Mouse (Mus musculus) heart, adult 18-20 months (tissue): Measurements from ENCODE around the gene Top3b. TPM values are rescaled to one million over a fixed set of nuclear protein-coding genes. Genes with fewer than 3 reads are reported as not detected.
"Not testable (repeated sequence)": the region's sequence is repeated elsewhere in the genome, so short reads cannot be mapped to it uniquely, and the experiment has no call there.

Experiments used
- DNase-seq, 2 experiments: peaks; one replicate each; pipeline ENCODE4 v3.0.0; 2021 to 2022; ENCODE audit warnings: mixed read lengths in 1 of 2
- long read RNA-seq, 2 experiments: library from polyadenylated mRNA; stranded (forward); transcript quantifications; one replicate each; pipeline ENCODE4 v2.0.0; 2021
- total RNA-seq, 2 experiments: library from RNA; stranded (reverse); gene quantifications; 2 replicates each; pipeline ENCODE4 v1.2.3; 2021

Gene Top3b
- 10 to 100 TPM; 23.1 to 28.6 TPM for total RNA-seq
- long read RNA-seq, experiment 1, partial matches to known transcripts: 0 of 13 reads
- long read RNA-seq, experiment 1, other reads (novel, unspliced or antisense): 8 of 13 reads
- long read RNA-seq, experiment 2, partial matches to known transcripts: 0 of 10 reads
- long read RNA-seq, experiment 2, other reads (novel, unspliced or antisense): 9 of 10 reads

DNA sequence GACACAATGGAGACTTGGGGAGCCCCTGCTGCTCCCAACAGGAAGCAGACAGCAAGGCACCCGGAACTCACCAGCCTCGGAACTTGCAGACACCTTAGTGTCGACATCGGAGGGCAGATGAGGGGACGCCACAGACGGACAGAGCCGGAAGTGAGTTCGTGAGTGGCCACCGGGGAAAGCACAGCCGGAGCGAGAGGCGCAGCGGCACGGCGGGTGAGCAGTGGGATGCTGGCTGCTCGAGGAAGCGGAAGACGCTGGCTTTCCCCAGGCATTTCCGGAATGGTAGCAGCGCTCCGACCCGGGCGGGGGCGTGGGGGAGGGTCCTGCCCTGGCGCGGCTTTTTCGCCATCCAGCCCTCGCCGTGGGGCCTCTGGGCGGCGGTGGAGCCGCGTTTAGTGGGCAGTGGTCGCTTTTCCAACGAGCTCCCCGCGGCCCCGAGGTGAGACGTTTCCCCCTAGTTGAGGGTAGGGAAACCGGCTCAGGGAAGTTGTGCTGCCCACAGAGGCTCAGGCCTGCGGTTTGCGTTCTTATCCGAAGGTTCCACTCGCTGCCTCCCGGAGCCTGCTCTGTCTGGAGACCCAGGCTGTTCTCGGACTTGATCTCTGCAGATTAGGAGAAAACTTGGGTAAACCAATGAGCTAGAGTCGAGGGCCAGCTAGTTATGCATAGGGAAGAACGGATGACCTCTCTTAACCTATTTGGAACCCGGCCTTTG is at the start of gene Top3b, which contains the start of gene Vpreb1:
TSS of gene Top3b (plus strand) at position 120 of the 715 bp plus-strand sequence.
TSS of gene Vpreb1 (minus strand) at position 227 of the 715 bp plus-strand sequence.
- peak; percentile 89 to 91 for DNase-seq

DNA sequence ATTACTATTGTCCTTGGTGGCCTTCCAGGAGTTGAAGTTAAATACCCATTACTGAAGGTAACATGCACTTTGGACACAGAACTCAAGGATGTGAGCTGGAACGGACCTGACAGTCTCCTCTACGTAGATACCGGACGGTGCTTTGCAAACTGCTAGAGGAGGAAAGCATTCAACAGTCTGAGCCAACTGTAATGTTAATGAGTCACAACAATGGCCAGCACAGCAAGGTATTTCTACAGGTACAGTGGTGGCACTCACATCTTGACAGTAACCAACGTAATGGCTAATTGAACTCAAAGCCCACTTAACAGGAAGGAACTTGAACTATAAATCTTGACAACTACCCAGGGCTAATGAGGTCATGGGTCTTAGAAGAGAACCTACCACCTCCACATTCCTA is 45.1 kb upstream of the Top3b start:
- no peak for DNase-seq

DNA sequence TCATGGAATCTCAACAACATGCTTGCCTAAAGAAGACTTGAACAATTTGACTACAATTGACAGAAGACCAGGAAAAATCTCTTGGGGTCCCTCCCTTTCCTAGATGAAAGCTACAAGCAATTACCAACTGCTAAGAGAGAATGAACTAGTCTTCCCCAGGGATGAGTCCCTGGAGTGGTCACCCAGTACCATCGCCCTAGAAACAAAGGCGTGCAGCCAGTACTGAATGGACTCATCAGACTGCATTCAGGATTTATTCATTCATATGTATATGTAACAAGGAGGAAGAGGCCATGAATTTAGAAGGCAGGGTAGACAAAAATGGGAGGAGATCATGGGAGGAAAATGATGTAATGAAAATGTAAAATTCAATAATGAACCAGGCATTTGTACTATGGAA is 44.3 kb upstream of the Top3b start:
- DNase-seq: no peak

DNA sequence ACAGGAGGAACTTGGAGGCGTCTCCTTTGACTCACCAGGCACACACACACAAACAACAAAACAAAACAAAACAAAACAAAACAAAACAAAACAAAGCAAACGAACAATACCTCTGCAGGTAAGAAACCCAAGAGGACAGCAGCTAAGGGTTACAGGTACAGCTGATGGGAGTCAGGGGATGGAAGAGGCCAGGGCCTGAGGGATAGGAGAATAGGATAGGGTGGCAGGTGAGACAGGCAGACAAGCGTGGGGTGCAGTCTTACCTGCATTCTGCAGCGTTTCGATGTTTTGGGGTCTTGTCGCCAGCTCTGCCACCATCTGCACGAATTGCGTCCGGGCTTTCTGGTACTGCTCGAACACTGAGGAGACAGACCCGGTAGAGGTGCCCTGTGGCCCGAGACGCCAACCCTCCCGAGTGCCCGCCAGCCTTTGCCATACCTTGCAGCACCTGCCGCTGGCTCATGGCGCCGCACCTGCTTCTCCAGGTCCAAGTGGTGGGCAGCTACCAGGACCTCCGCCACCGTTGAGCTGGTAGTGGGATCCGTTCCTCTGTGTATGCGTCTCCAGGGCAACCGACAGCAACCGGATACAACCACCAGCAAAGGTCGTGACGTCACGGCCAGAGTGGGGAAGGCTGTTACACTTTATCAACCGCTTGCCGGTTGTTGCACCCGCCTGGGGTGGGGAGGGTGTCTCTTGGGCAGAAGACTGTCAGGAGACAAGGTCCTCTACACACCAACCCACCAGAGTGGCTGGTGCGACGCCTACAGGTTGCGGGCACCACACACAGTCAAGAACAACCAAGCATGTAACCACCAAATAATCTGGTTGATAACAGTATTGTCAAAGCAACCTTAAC is 41.5 kb upstream of the Top3b start, which contains the start of gene Spag6l:
TSS of gene Spag6l (minus strand) at position 700 of the 859 bp plus-strand sequence.
- peak; percentile 4 to 14 for DNase-seq

DNA sequence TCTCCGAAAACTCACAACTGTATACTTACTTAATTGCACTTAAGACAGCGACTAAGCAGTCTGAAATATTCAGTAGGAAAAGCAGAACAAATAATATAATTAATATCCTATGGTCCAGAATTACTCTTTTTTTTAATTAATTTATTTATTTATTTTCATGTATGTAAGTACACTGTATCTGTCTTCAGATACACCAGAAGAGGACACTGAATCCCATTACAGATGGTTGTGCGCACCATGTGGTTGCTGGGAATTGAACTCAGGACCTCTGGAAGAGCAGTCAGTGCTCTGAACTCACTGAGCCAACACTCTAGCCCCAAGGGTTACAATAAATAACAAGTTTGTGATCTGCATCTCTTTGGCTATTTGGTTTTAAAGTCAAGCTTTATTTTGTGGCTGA is 40.9 kb upstream of the Top3b start:
- no peak for DNase-seq

DNA sequence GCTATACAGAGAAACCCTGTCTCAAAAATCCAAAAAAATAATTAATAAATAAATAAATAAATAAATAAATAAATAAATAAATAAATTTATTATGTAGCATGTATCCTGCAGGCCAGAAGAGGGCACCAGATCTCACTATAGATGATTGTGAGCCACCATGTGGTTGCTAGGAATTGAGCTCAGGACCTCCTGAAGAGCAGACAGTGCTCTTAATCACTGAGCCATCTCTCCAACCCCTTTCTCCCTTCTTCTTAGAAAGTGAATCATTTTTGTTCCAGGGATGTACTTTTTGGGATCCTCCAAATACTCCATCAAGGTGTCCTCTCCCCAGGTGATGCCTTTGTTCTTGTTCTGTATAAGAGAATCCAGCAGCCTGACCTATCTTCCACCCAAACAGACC is 21.3 kb upstream of the Top3b start:
- no peak for DNase-seq

DNA sequence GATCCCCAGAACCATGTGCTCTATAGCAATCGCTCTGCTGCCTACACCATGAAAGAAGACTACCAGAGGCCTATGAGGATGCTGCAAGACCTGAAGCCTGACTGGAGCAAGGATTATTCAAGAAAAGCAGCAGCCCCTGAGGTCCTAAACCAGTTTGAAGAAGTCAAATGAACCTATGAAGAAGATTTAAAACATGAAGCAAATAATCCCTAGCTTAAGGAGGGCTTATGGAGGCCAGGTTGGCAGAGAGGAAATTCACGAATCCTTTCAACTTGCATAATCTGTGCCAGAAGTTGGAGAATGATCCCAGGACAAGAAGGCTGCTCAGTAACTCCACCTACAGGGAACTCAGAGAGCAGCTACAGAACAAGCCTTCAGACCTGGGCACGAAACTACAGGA is 18.1 kb upstream of the Top3b start:
- DNase-seq: no peak

DNA sequence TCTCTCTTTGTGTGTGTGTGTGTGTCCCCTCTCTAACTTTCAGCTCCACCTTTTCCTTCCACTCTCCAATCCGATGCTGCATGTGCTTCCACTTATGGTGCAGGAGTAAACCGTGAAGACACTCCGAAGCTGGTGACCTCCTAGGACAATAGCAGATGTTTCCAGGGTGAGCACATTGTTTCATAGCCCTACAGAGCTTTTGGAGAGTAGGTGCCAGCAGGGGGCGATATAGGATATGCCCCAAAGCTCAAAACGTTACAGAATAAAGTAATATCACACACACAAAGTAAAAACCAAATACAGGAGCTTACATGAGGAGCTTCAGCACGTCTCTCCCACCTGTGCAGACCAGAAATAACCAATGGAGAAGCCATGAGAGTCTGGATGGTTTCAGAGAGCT is 15.7 kb upstream of the Top3b start:
- peak; percentile 49 to 74 for DNase-seq

DNA sequence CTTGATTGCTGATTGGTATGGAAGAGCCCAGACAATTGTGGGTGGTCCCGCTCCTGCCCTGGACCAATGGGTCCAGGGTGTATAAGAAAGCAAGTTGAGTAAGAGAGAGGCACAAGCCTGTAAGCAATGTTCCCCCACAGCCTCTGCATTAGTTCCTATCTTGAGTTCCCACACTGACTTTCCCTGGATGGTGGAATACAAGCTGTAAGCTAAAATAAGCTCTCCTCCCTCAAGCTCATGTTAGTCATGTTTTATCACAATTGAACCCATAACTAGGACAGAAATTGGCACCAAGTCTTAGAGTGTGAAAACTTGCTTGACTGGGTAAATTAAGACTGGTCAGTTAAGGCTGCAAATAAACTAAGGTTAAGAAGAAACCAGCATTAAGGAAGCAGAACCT is 15.0 kb upstream of the Top3b start:
- DNase-seq: no peak

DNA sequence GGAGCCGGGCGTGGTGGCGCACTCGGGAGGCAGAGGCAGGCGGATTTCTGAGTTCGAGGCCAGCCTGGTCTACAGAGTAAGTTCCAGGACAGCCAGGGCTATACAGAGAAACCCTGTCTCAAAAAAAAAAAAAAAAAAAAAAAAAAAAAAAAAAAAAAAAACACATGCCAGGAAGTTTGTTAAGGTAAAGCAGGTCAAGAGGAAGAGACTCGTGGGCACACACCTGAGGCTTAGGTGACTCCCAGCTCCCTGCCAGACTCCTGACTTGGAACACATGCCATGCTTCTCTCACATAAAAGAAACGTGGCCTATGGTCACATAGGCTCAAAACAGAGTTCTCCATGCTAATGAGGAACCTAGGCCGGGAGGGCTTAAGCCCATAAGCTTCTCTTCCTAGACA is 14.5 kb upstream of the Top3b start:
- not testable (repeated sequence) for DNase-seq

DNA sequence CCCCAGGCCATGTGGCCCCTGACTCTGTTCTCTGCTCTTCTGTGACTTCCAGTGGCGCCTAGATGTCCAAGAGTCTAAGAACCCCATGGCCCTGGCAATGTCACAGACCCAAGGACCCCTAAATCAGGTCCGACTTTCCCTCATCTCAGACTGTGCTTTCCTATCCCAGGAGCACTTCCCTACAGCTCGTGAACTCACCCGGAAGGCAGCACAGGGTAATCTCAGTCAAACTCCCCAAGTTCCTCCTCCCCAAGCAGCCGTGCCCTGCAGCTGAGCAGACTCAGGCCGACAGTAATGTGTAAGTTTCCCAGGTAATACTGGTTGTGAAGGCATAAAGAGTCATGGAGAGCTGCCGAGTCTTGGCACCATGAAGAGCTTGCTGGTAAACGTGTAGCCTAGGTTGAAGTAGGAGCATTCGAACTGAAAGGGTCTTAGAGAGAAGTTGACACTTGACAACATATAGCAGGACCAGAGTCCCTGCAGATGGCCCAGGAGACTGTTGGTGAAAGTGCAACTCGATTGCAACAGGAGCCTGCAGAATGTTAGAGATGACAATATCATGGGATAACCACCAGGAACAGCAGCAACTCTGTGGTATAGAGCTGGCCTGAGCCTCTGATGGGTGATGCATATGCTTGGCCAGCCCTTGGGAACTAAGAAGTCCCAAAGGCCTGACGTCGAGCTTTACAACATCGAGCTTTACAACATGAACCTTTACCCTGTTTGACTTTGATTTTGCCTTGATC is 13.6 kb upstream of the Top3b start:
- no peak for DNase-seq

DNA sequence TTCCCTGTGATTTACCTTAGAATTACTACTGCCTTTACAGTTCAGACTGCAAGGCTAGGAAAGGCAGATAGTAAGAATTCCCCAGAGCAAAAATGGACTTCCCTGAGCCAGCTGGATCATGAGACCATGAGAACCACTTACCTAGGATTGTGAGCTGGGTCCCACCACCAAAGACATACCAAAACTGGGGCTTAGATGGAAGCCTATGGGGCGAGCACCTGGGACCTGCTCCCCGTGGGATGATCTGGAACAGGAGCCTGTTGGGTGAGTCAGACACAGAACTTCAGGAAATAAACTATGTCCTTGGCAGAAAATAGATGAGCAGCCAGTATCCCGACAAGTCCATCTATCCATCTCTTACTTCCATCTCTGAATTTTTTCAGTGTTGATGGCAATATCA is 8.2 kb upstream of the Top3b start:
- no peak for DNase-seq

DNA sequence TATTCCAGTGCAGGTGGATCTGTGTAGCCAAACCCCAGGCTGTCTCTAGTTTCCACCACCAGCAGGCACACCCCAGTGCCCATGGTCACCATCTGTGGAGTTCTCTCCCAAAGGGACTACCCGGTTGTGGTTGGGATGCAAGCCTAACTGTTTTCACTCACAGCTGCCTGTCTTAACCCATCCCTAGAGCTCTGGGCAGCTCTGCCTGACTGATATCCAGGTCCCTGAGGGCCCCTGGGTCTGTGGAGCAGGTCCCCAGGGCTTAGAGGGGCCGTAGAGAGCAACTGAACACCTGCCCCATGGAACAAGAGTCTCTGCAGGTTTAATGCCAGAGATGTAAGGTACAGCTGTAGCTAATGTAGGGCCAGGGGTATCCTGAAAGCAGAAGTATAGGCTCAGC is 6.6 kb upstream of the Top3b start, which contains the start of gene Igll1:
TSS of gene Igll1 (minus strand) at position 8 of the 400 bp plus-strand sequence.
- DNase-seq: no peak

DNA sequence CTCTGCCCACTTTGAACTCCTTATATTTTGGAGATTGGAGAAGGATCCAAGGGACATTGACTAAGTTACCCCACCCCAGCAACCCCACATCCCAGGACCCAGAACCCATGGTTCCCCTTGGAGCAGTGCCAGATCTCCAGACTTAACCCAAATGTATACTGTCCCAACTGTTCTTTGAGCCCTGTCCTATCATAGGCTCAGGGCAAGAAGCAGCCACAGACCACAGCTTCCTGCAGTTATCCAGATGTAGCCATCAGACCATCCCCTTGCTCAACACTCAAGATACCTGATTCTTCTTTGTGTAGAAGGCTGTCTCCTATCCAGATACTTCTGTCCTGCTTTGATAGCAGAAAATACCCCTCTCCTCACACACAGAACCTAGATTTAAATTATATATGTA is 5.3 kb upstream of the Top3b start:
- no peak for DNase-seq

DNA sequence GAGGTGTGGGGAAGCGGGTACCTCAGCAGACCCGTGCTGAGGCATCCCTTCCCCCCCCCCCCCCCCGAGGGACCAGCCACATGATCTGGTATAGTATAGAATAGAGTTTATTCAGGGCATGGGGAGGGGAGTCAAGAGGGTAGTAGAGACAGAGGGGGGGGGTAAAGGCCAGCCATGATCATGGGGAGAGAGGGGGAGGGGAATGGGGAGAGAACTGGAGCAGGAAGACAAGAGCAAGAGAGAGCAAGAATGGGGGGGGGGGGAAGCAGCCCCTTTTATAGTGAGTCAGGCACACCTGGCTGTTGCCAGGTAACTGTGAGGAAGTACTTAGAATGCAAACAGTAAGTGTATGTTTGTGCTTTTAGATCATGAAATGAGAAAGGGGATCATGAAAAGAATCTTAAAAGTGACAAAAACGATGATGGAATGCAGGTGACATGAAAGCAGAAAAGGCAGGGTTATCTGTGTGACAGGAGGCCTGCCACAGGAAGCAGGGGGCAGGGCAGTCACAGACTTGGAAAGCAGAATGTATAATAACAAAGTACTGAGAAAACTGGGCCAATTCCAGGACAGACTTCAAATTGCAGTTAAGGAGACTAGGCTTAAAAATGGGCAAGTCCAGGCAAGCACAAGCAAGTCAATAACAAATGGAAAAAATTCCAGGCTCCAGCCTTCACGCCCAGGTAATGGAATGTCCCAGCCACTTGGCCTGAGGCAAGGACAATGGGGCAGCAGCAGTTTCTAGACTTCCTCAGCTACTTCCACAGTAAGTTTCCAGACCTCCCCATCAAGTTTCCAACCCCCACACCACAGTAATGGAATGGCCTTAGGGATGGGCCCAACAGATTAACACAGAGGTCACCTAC is 4.6 kb upstream of the Top3b start:
- peak in 1 of 2 experiments; percentile 42 for DNase-seq

DNA sequence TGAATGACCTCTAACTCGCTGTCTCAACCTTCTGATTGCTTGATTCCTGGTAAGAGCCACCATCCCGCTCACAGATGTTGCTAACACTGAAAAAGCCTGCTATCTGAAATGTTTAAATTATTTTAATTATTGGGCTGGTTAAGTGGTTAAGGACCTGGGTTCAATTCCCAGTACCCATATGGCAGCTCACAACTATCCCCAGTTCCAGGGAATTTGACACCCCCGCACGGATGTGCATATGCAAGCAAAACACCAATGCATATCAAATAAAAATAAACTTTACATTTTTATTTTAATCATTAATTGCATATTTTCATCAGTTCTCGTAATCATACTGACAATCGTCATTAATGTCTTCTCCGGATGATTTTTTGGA is 307 bp upstream of the Top3b start:
- DNase-seq: no peak

DNA sequence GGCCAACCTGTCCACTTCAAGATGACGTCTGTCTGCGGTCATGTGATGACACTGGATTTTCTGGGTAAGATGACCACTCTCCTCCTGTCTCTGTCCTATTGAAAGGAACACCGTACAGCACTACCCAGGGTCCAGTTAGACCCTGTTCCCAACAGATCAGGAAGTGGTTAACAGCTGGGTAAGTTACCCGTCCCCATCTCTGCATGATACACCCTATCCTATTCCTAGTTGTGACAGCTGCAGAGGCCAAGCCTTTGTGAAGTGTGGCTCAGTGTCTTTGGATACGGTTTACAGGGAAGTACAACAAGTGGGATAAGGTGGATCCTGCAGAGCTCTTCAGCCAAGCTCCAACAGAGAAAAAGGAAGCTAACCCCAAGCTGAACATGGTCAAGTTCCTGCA is 8.5 kb downstream of the Top3b start:
- no peak for DNase-seq

DNA sequence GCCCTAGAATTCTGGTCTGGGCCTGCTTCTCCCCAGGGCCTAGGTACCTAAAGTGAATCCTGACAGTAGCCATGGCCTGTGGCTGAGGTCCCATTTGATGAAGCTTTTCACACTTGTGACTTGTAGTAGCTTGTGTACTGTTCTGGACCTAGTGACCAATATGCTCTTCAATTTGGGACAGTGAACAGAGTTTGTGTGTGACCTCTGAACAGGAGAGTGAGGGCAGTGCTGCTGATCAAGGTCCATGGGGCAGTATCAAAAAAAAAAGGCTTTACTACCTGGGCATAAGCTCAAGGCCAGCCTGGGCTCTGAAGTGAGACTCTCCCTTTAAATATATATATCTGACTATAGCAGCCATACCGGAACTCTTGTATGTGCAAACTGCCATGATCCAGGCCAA is 17.8 kb downstream of the Top3b start:
- no peak for DNase-seq

DNA sequence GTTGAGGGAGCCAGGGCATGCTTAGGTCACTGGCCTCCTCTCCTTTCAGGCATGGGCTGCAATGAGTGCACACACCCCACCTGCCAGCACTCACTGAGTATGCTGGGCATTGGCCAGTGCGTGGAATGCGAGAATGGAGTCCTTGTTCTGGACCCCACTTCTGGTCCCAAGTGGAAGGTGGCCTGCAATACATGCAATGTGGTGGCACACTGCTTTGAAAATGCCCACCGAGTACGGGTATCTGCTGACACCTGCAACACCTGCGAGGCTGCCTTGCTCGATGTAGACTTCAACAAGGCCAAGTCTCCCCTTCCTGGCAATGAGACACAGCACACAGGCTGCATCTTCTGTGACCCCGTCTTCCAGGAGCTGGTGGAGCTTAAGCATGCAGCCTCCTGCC is 21.8 kb downstream of the Top3b start:
- DNase-seq: no peak

DNA sequence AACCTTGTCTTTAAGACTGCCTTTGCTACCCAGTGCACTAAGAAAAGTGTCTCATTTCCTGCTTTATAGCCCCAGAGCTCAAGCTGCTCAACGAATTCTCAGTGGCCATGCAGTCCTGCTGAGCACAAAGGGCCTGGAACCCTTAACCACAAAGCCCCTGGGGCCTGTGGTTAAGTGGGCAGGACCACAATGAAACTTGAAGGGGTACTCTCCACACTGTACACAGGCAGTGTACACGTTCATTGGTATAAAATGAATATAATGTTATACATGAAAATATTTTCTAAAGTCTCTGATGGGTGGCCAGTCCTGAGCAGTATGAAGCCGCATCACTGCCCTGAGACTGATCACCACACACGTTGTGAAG is 25.5 kb downstream of the Top3b start:
- no peak for DNase-seq

DNA sequence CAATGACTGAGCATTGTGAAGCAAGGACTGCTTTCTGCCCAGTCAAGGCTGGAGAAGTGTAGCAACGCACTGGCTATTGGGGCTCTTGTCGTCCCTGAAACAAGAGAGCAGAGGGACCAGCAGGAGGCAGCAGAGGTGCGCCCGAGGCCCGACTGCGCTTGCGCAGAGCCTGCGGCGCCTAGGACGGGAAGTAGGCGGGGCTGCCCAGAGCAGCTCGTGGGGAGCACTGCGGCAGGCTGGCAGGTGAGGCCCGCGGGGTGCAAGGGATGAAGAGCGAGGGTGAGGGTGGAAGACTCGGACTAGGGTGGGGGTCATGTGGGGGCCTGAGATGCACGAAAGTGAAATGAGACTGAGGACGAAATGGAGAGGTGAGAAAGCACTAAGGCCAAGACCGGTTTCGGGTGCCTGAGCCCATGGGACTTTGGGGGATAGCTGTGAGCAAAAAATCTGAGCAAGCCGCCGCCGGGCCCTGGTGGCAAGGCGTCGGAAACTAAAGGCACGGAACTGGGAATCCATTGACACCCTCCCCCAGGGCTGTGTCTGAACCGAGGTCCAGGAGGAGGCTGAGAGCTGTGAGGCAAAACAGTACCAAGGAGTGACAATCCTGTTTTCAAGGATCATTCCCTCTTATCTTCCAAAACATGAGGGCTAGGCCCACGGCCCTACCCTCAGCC is 26.0 kb downstream of the Top3b start, which contains the start of gene Ppm1f:
TSS of gene Ppm1f (plus strand) at position 88 of the 674 bp plus-strand sequence.
- peak; percentile 96 to 97 for DNase-seq
